8 mouse cellular contexts compared by ENCODE assay signal in the genomic region with DNA sequence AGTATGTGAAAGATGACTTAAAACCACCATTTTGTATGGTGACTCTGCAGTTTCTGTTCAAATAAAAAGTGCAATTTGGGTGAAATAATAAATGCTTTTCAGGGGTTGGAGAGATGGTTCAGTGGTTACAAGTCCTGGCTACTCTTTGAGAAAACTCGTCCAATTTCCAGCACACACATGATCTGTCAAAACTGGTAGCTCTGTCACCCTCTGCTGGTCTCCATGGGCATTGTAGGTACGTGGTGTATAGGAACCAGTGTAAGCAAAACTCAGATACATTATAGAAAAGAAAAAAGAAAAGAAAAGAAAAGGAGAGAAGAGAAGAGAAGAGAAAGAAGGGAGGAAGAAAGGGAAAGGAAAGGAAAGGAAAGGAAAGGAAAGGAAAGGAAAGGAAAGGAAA.
A peak's percentile ranks its signal among the peaks of the same experiment; 100 is the strongest.
DNase-seq lines count a peak whose midpoint lies in the region; ATAC-seq and TF ChIP-seq lines count a peak whose summit lies in the region.
"Had no signal": no experiment of that assay in that cellular context is flagged by ENCODE, and none has a peak within 500 bp of the region (broad histone marks: within the 10 kb centered on the region; RNA-seq: fewer than 3 reads in every experiment).

No protein-coding gene starts in this region.

- DNase-seq in left cerebral cortex, postnatal 4 days = peak; percentile 47
- DNase-seq in left cerebral cortex, postnatal 36 days (ENCODE audit: low spot score in 2 of 2) = no peak
- DNase-seq in adipocyte (ENCODE audit: low spot score) = peak; percentile 28
- DNase-seq in embryonic facial prominence, embryonic 10.5 days (ENCODE audit: low spot score) = peak; percentile 54
- peak; percentile 69 for DNase-seq in lung, embryonic 14.5 days
- DNase-seq in spleen, postnatal 36 days (ENCODE audit: low spot score in 2 of 2) = no peak
- no peak for DNase-seq in c-Kit-positive CD71-positive TER-119-positive erythroid progenitor cells, embryonic 14.5 days (ENCODE audit: low spot score)

- no peaks in the 10 kb centered on the region for H3K4me1 ChIP-seq in embryonic facial prominence, embryonic 10.5 days
- H3K4me1 ChIP-seq in lung, embryonic 14.5 days (ENCODE audit: insufficient read depth) = no peaks in the 10 kb centered on the region
- H3K4me1 ChIP-seq: embryonic facial prominence, embryonic 12.5 days had no signal

- no peaks in the 10 kb centered on the region for H3K27me3 ChIP-seq in embryonic facial prominence, embryonic 10.5 days (replicated peaks; ENCODE audit: low read depth, poor library complexity, severe bottlenecking)
- H3K27me3 ChIP-seq in lung, embryonic 14.5 days (ENCODE audit: insufficient read depth, low read length) = no peaks in the 10 kb centered on the region
- H3K27me3 ChIP-seq: embryonic facial prominence, embryonic 12.5 days had no signal

- no peak for ATAC-seq in lung, embryonic 14.5 days (ENCODE audit: insufficient read depth)

- WGBS in embryonic facial prominence, embryonic 10.5 days = 35% methylated on average over 2 of the region's 2 CpGs
- 26% methylated on average over 2 of the region's 2 CpGs for WGBS in lung, embryonic 14.5 days

- H3K36me3 ChIP-seq in embryonic facial prominence, embryonic 10.5 days (replicated peaks) = no peaks in the 10 kb centered on the region
- H3K36me3 ChIP-seq in lung, embryonic 14.5 days (ENCODE audit: insufficient read depth) = no peaks in the 10 kb centered on the region
- H3K36me3 ChIP-seq: embryonic facial prominence, embryonic 12.5 days had no signal

- TF ChIP-seq CTCF in lung, embryonic 14.5 days (IDR thresholded peaks at IDR 0.05; ENCODE audit: low read depth) = peak; percentile 54

- no peak overlapping the region for H3K4me3 ChIP-seq in embryonic facial prominence, embryonic 10.5 days
- H3K4me3 ChIP-seq in lung, embryonic 14.5 days (ENCODE audit: low read depth, low read length) = no peak overlapping the region
- H3K4me3 ChIP-seq: embryonic facial prominence, embryonic 12.5 days had no signal

- no peak overlapping the region for H3K9ac ChIP-seq in lung, embryonic 14.5 days
- H3K9ac ChIP-seq: embryonic facial prominence, embryonic 12.5 days had no signal

- H3K4me2 ChIP-seq in lung, embryonic 14.5 days = no peak overlapping the region
- H3K4me2 ChIP-seq: embryonic facial prominence, embryonic 12.5 days had no signal

- H3K9me3 ChIP-seq in embryonic facial prominence, embryonic 10.5 days = no peaks in the 10 kb centered on the region
- no peaks in the 10 kb centered on the region for H3K9me3 ChIP-seq in lung, embryonic 14.5 days (ENCODE audit: low read depth, low read length)
- H3K9me3 ChIP-seq: embryonic facial prominence, embryonic 12.5 days had no signal

- H3K27ac ChIP-seq in embryonic facial prominence, embryonic 10.5 days (replicated peaks) = no peak overlapping the region
- H3K27ac ChIP-seq in lung, embryonic 14.5 days (ENCODE audit: low read depth) = no peak overlapping the region
- H3K27ac ChIP-seq: embryonic facial prominence, embryonic 12.5 days had no signal

- intact Hi-C loops in left cerebral cortex, postnatal 4 days (cut with DNase I) = loop anchor here (10.0 kb wide), 1 partner anchor 340 kb away; no protein-coding TSS in a partner anchor
- intact Hi-C loops in left cerebral cortex, postnatal 36 days (cut with DNase I) = no loop called here

Comparison
In these comparisons a context has a peak if more than half of its experiments do, and no peak if none do; other contexts are left out.
1. DNase-seq: peak in left cerebral cortex, postnatal 4 days (single experiment), adipocyte (single experiment), embryonic facial prominence, embryonic 10.5 days (single experiment) and lung, embryonic 14.5 days (single experiment); none in left cerebral cortex, postnatal 36 days (0 of 2), spleen, postnatal 36 days (0 of 2) and c-Kit-positive CD71-positive TER-119-positive erythroid progenitor cells, embryonic 14.5 days (single experiment).